Mouse (Mus musculus) G1E (cell line): ENCODE data around the gene Taf1. TPM values are rescaled to one million over a fixed set of nuclear protein-coding genes. Genes with fewer than 3 reads are reported as not detected.

Source experiments
- ATAC-seq: 2 replicates; pipeline ENCODE4 v1.8.0; 2016; ENCODE audit warnings: mild to moderate bottlenecking; ENCODE audit not compliant: insufficient number of reproducible peaks, poor library complexity, low FRiP score, severe bottlenecking; ENCODE audit errors: extremely low read depth
- DNase-seq: peaks from one replicate; pipeline ENCODE4 v3.0.0; 2012; ENCODE audit warnings: low spot score
- H3K27me3 ChIP-seq: 2 replicates; pipeline ENCODE4 v1.6.1; 2012; ENCODE audit warnings: mild to moderate bottlenecking, low read length, inconsistent platforms; ENCODE audit not compliant: insufficient read depth
- H3K36me3 ChIP-seq: replicated peaks from 2 replicates; pipeline ENCODE3; 2012; ENCODE audit warnings: mild to moderate bottlenecking, inconsistent platforms
- H3K4me1 ChIP-seq: 2 replicates; pipeline ENCODE4 v1.6.1; 2012; ENCODE audit warnings: low read depth, low read length, inconsistent platforms, mixed read lengths; ENCODE audit not compliant: insufficient read depth
- H3K4me3 ChIP-seq: 2 replicates; pipeline ENCODE4 v1.5.1; 2012; ENCODE audit warnings: low read depth, mild to moderate bottlenecking, inconsistent platforms, low read length, moderate library complexity, mixed read lengths
- H3K9me3 ChIP-seq: replicated peaks from 2 replicates; pipeline ENCODE4 v1.6.1; 2012; ENCODE audit warnings: inconsistent platforms
- CTCF ChIP-seq: IDR thresholded peaks from 2 replicates; pipeline ENCODE4 v1.5.1; 2012; ENCODE audit warnings: low read depth, low read length, inconsistent platforms, mixed read lengths
- GATA1 ChIP-seq: IDR thresholded peaks from 2 replicates; pipeline ENCODE4 v1.6.1; 2012; ENCODE audit warnings: borderline replicate concordance, low read length, inconsistent platforms, mixed read lengths
- GATA2 ChIP-seq: IDR thresholded peaks from 2 replicates; pipeline ENCODE4 v1.6.1; 2012; ENCODE audit warnings: low read depth, low read length, inconsistent platforms, borderline replicate concordance
- POLR2AphosphoS5 ChIP-seq: IDR thresholded peaks from 2 replicates; pipeline ENCODE4 v1.6.1; 2012; ENCODE audit warnings: low read depth, low read length, inconsistent platforms; ENCODE audit not compliant: insufficient replicate concordance
- TAL1 ChIP-seq: conservative IDR thresholded peaks from 2 replicates; pipeline ENCODE4 v1.6.1; 2012; ENCODE audit warnings: low read depth, low read length, inconsistent platforms, mixed read lengths
- polyA plus RNA-seq: library from polyadenylated mRNA; stranded (reverse); fragments of >175 nt; gene quantifications from 2 replicates; pipeline ENCODE4 v1.2.3, GENCODE M21; 2012
- total RNA-seq, 2 experiments: library from RNA; stranded (forward) in 1 of 2; stranded (reverse) in 1 of 2; fragments of 200-1000 nt in 1 of 2; fragments of >200 nt in 1 of 2; fragmentation: Nextera tagmentation in 1 of 2; gene quantifications; 2 replicates each; pipeline ENCODE4 v1.2.3; 2014 to 2017

Gene Taf1
- total and polyA plus RNA-seq, 3 experiments, result 7.4 to 150 (median 141) TPM

DNA sequence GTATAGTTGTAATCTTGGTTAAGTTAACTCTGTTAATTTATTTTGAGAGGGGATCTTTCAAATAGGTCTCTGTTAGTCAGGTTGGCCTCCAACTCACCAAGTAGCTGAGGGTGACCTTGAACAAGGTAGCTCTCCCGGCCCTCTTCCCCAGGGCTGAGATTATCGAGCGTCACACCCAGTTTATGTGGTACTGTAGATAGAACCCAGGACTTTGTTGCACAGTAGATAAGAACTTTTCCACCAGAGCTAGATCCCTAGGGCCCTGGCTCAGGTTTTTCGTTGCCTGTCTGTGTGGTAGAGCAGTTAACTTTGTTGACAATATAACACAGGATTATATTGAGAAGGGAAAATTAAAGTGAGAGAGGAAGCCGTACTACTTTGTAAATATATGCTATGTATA, 114.1 kb downstream of the Taf1 start:
- ATAC-seq, result no peak
- Histone ChIP-seq H3K27me3 (no peaks in the 10 kb centered on the region), H3K36me3 (peaks cover 46% of the 10 kb centered on the region), H3K4me3 (no peak overlapping the region), H3K4me1 (peaks cover 19% of the 10 kb centered on the region), H3K9me3 (no peaks in the 10 kb centered on the region)
- DNase-seq, result no peak
- TF ChIP-seq GATA1 (no peak), CTCF (no peak), TAL1 (no peak), POLR2AphosphoS5 (no peak), GATA2 (no peak)

Other genes with a start within 250 kb of the Taf1 start
- gene Nlgn3, start 233.6 kb upstream of the Taf1 start, total RNA-seq (2014; fragmentation: Nextera tagmentation), result not detected in 2 replicates
- gene Nlgn3, start 233.6 kb upstream of the Taf1 start, total RNA-seq (2017), result 0.05 and 0.06 TPM in 2 replicates
- gene Nlgn3, start 233.6 kb upstream of the Taf1 start, polyA plus RNA-seq, result 0.05 TPM in 1 of 2 replicates, not detected in the other
- not detected in 2 replicates for gene Gjb1, start 156.4 kb upstream of the Taf1 start, total RNA-seq (2014; fragmentation: Nextera tagmentation)
- gene Gjb1, start 156.4 kb upstream of the Taf1 start, total RNA-seq (2017), result not detected in 2 replicates
- not detected in 2 replicates for gene Gjb1, start 156.4 kb upstream of the Taf1 start, polyA plus RNA-seq
- gene Zmym3, start 111.9 kb upstream of the Taf1 start, total RNA-seq (2014; fragmentation: Nextera tagmentation), result 68.7 and 83.0 TPM in 2 replicates
- gene Zmym3, start 111.9 kb upstream of the Taf1 start, total RNA-seq (2017), result 22.5 and 29.2 TPM in 2 replicates
- 37.7 and 41.7 TPM in 2 replicates for gene Zmym3, start 111.9 kb upstream of the Taf1 start, polyA plus RNA-seq
- 573 and 719 TPM in 2 replicates for gene Nono, start 103.4 kb upstream of the Taf1 start, total RNA-seq (2014; fragmentation: Nextera tagmentation)
- gene Nono, start 103.4 kb upstream of the Taf1 start, total RNA-seq (2017), result 500 and 525 TPM in 2 replicates
- 54.1 and 100 TPM in 2 replicates for gene Nono, start 103.4 kb upstream of the Taf1 start, polyA plus RNA-seq
- 2.2 and 5.7 TPM in 2 replicates for gene Itgb1bp2, start 83.6 kb upstream of the Taf1 start, total RNA-seq (2014; fragmentation: Nextera tagmentation)
- gene Itgb1bp2, start 83.6 kb upstream of the Taf1 start, total RNA-seq (2017), result 1.5 and 2.4 TPM in 2 replicates
- gene Itgb1bp2, start 83.6 kb upstream of the Taf1 start, polyA plus RNA-seq, result 0.04 and 0.13 TPM in 2 replicates
- 609 and 615 TPM in 2 replicates for gene Ogt, start 107.3 kb downstream of the Taf1 start, total RNA-seq (2014; fragmentation: Nextera tagmentation)
- 173 TPM in 2 replicates for gene Ogt, start 107.3 kb downstream of the Taf1 start, total RNA-seq (2017)
- gene Ogt, start 107.3 kb downstream of the Taf1 start, polyA plus RNA-seq, result 4.6 and 6.1 TPM in 2 replicates
- not detected in 2 replicates for gene Cxcr3, start 201.5 kb downstream of the Taf1 start, total RNA-seq (2014; fragmentation: Nextera tagmentation)
- not detected in 2 replicates for gene Cxcr3, start 201.5 kb downstream of the Taf1 start, total RNA-seq (2017)
- not detected in 2 replicates for gene Cxcr3, start 201.5 kb downstream of the Taf1 start, polyA plus RNA-seq